Mouse (Mus musculus) heart, adult 9 months (tissue): ENCODE data around the gene Mlph.

ENCODE experiments used
- DNase-seq, 2 experiments: peaks; one replicate each; pipeline ENCODE4 v3.0.0; 2022; ENCODE audit warnings: low spot score in 2 of 2

The Mlph gene

DNA sequence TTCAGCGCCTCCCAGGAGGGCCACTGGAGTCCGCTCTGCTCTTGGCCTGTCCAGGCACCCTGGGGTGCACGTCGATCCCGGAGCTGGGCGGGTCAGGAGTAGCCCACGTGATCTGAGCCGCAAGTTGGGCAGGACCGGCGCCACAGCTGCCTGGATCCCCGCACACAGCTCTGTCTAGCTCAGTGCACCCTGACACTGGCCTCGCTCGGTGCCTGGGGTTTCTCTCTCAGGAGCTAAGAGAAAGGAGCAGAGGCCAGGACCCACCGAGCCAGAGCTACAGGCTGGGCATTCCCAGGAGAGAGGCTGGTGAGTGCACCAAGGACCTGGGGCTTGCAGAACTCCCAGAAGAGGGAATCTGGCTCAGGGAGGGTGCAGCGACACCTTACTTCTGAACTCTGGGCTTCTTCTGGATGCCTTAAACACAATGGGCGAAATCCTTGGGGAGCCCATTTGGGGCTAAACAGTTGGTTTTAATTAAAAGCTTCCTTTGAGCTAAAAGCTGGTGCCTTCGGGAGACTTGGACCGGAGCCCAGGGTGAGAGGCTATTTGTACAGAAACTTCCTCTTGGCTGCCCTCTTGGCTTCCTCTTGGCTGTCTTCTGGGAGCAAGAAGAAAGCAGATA lies at the start of gene Mlph:
Mlph (plus strand) TSS at position 138 of the 622 bp plus-strand sequence.
- DNase-seq, result peak; percentile 29 to 40

DNA sequence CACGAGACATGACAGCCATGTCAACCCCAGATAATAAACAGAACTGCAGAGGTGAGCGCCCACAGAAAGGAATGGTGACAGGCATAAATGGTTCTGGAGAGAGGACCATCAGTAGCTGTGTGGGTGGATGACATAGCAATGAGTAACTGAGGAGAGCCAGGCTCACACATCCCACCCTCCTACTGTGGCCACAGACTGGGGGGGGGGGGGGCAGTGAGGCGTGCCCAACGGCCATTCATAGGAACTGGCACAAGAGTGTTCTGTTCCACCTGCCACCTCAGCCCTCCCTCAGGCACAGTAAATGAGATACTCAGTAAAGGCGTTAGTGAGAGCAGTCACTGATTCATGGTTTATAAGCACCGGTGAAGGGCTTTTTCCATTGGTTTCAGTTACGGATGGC lies 48.2 kb upstream of the Mlph start:
- no peak for DNase-seq

DNA sequence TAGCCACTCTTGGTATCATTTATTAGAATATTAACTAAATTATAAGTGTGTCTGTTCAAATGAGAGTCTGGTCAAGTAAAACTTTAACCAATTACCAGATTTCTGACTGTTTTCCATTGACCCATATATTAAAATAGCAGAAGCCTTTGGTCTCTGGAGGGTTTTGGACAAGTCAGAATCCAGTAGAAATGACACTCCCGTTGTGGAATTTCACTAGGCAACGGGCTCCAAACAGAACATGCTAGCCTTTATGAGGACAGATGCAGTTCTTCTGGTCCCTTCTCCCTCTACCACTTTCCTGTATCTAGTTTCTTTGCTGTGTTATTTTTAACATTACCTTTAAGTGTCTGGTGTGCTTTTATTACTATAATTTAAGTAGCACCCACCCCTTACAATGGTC lies 44.3 kb upstream of the Mlph start:
- DNase-seq, result no peak

DNA sequence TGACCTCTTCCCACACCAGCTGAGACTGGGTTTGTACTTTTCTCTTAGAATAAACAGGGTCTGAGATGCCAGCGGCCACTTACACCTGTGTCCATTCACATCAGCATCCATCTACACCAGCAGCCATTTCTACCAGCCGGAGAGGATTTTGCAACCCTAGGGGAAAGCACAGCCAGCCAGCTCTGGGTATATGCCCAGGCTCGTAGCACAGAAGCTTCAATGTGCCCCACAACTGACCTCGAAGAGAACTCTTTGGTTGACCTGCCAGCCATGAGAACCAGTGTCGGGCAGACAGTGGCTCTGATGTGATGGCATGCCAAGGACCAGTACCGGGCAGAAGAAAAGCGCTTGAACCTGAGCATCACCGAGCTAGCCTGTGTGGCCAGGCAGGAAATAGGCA lies 39.5 kb upstream of the Mlph start:
- no peak for DNase-seq

DNA sequence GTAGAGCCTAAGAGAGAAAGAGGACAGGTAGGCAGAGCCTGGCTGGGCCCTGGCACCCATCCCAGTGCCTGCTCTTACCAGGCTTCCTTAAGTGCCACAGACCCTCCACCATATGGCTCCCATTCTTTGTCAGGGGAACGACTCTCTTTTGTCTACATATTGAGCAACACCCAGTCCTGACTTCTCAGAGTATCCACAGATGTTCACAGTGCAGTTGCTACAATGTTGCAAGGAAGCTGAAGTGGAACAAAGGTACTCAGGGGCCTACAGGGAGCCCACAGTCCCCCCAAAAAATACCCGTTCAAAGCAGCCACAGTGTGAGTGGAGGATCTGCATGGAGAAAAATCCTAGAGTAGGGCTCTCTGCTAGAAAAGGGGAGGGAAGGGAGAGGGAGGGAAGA lies 38.9 kb upstream of the Mlph start:
- no peak for DNase-seq

DNA sequence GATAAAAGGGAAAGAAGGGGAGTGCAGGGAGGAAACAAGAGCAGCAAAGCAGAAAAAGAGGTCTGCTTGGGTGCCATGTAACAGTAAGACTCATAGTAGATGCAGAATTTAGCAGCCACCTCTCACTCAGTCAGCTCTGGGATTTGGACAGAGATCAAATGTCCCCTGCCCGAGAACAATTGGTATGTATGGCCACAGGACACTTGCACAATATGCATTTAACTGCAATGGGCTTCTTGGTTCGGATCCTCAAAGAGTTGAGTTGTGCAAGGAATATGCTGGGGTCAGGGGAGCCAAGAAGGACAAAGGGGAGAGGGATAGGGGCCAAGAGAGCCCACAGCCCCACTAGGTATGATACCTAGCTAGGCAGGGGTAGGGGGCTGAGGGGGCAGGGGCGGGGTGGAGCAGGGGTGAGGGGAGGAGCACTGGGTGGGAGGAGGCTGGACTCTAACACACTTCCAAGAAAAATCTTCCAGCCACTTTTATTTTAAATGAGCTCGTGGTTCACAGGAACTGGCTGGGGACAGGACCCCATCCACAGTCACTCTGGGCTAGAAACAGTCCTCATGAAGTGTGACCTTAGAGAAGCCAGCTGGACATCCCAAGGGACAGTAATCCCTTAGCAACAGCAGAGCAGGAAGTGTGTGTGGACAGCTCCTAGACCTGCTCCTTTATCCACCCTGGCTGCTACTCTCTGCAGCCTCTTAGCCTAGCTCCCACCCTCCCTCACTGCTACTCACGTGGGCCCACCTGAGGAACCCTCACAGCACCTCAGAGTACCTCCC lies 38.2 kb upstream of the Mlph start:
- DNase-seq, result no peak

DNA sequence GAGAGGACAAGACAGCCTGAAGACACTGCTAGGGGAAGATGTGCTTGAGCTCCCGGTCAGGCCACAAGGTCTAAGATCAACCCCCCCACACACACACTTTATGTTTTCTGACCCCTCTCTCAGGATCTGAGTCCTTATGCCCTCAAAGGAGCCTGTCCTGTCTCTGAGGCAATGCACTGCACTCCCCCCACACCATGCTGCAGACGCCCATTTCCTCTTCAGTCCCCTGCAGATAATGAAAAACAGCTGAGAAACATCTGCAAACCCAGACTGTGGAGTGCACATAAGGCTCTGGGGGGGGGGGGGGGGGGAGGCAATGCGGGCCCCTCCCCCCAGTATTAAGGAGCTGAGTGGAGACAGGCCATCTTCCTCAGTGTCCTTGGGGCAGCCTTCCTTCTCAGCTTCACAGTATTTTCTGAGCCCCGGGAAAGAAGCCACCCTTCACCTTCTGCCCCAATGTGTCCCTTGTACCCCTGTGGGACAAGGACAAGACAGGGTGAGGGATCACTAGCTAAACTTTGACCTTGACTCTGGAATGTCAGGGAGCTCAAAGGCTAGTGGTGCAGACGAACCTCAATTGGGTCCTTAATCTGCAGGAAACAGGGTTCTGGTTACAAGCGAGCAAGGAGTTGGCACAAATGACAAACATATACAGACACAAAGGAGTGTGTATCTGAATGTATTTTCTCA lies 29.0 kb upstream of the Mlph start:
- DNase-seq, result no peak

DNA sequence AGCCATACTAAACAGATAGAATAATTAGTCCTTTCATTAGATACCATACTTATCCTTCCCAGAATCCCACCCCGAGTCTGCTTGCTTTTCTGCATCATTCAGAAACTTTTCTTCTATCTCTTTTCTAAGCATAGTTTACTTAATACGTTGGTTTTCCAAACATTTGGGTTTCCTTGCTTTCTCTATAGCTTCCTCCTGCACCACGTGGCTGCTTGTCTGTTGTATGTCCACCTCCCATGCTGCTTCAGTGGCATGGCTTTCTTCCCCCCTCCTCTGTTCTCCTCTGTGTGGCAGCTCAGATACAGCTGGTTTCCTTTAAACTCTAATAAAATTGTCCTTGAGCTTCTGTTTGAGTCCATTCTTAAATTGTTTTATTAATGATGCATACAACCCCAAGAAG lies 20.4 kb upstream of the Mlph start:
- no peak for DNase-seq

DNA sequence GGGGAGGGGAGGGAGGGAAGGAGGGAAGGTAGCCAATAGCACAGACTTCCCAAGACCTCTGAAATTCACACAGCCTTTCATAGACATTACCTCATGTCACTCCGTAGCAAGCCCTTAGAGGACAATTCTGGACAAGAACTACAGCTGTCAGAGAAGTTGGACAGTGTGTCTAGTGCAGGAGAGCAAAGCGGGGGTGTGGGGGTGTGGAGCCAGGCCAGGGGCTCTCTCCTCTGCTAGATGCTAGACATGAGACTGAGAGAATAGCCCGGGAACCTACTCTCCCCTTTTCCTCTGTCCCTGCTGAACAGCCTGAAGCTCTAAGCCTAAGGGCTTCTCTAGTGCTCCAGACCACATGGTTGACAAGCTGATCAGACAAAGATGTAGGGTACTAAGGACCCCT lies 19.9 kb upstream of the Mlph start:
- no peak for DNase-seq

DNA sequence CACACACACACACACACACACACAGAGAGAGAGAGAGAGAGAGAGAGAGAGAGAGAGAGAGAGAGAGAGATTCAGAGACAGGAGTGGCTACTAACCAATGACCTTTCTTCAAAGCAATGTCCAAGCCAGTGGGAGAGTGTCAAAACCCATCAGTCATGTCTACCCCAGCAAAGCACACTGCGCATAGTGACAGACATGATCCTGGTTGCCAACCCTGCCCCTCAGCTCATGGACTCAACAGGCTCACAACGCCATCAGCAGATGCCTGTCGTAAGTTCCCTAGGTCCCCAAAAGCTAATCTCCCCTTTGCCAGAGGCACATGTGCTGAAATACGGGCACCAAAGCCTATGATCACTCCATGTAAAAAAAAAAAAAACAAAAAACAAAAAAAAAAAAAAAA lies 18.6 kb upstream of the Mlph start:
- DNase-seq, result no peak

DNA sequence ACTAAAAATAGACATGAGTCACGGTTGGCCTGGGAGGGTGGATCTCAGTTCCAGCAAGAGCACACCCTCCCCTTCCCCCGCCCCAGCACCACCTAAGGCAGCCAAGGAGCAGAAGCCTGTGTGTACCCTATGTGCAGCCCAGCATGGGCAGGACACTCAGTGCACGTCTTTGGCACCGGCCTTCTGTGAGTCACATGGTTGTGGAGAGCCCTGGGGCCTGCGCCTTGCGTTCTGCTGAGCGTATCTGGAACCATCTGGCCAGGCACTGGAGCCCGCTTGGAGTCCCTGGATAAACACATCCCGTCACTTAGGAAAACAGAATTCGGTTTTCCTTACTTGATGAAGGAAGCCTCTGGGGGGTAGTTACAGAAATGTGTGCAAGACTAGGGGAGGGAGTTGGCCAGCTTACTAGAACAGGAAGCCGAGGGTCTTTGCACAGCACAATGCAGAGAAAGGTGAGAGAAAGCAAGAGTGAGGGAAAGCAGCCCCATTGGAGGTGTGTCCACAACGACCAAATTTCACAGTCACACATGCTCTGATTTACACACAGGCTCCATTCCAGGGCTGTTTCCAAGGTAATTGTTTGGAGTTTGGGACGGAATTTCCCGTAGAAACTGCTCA lies 18.0 kb upstream of the Mlph start:
- DNase-seq, result peak; percentile 77

DNA sequence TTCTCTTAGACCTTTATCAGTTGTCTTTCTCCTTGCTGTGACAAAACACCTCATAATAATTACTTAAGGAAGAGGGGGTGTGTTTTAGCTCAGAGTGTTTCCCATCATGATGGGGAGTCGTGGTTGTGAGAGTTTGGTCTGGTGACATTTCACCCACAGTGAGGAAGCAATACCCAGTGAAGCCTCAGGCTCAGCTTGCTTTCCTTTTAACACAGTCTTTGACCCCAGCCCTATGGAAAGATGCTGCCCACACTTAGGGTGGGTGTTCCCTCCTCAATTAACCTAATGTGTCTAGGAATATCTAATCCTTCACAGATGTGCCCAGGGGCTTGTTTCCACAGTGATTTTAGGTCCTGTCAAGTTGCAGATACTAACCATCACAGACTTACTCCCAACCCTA lies 16.9 kb upstream of the Mlph start:
- no peak for DNase-seq

DNA sequence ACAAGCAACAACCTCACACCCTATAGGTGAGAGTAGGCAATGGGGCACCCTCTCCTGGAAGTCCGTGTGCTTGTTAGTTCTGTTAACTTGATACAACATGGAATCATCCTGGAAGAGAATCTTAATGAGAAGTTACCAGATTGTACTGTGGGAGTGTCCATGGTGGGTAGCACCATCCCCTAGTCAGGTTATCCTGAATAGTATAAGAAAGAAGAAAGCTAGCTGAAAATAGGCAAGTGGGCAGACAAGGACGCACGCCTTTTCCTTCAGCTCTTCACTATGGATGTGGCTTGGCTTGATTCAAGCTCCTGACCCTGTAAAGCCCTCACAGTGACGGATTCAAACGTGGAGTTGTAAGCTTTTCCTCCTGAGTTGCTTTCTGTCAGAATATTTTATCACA lies 15.1 kb upstream of the Mlph start:
- DNase-seq, result no peak

DNA sequence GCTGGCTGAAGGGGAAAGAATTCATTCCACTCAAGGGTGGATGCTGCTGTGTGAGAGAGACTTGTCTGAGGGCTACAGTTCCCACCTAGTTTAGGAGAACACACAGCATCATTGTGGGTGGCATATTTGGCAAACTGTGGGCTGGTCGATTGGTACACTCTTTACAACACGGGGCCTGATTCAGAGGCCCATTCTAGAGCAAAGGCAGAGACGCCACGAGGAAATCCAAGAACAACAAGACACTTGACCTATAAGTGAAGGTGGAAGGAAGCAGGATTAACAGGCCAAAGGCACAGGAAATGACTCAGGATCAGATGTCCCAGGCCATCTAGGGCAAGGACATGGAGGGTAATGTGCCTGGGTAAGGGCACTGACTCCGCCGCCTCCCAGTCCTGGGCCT lies 14.5 kb upstream of the Mlph start:
- peak; percentile 46 to 65 for DNase-seq

DNA sequence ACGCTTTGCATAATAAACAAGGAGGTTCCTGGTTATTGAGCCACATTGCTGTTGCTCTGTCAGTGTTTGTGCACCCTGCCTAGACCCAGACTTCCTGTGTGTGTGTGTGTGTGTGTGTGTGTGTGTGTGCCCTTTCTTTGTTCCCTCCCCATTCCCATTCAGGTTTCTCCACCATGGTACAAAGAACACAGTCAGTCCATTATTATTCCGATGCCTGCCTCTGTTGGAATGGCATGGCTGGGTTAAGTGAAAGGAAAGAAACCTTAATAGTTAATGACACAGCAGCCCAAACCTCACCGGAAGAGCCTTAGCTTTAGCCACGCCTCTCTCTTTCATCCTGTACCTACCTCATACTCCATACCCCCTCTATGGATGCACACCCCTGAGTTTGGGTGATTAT lies 13.6 kb upstream of the Mlph start:
- DNase-seq, result no peak

DNA sequence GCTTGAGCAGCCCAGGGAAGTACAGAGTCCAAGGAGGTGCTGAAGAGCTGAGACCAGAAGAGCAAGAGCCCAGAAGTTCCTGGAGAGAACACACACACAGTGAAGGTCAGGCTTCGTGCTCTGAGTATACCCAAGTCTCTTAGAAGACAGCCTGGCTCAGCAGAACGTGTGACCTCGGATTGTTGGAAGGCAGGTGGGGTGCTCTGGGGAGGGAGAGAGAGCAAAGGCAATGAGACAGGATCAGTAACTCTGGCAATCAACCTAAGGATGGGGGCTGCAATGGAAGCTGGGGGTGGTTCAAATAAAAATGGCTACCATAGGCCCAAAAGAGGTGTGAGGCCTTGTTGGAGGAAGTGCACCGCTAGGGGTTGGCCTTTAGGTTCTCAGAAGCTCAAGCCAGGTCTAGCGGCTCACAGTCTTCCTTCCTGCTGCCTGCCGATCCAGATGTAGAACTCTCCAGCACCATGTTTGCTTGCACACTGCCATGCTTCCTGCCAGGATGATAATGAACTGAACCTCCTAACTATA lies 13.1 kb upstream of the Mlph start:
- no peak for DNase-seq

DNA sequence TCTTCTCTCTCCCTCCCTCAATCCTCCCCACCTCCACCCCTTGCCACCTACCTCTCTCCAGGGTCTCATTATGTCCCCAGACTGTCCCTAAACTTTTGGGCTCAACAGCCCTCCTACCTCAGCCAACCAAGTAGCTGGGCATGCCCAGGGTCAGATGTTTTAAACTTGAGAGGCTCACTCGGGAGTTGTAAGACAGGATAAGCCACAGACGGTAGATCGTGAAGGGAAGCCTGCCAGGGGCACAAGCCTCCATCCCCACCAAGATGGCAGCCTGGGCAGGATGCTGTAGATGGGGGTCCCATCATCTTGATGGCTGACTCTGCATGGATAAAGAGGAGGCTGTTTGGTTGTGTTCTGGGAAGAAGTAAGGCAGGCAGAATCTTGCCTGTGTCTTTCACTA lies 12.1 kb upstream of the Mlph start:
- no peak for DNase-seq

DNA sequence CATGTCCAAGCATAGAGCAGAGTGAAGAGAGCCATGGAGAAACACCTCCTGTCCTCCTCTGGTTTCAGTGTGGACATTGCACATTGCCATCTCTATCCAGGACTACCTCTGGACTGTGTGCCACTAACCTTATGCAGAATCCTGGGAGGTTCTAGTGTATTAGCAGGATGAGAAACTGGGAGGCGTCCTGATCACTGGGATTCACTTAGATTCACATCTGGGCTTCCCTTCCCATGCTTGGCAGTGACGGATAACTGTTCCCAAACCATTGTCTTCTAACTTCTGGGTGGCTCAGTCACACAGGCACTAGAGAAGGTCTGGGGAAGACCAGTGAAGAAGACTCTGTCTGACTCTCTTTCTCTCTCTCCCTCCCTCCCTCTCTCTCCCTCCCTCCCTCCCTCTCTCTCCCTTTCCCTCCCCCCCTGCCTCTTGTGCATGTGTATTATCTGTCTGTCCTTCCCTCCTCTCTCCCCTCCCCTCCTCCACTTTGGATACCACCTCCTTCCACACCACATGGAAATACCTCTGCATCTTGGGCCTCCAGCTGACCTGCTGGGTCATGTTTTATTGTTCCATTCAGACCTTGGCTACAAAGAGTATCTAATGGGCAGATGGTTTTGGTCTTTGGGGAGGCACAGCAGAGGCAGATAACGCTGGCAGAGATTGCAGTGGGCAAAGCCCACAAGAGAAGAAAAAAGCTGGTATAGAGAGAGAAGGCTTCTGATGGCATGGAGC lies 11.5 kb upstream of the Mlph start:
- DNase-seq, result no peak

DNA sequence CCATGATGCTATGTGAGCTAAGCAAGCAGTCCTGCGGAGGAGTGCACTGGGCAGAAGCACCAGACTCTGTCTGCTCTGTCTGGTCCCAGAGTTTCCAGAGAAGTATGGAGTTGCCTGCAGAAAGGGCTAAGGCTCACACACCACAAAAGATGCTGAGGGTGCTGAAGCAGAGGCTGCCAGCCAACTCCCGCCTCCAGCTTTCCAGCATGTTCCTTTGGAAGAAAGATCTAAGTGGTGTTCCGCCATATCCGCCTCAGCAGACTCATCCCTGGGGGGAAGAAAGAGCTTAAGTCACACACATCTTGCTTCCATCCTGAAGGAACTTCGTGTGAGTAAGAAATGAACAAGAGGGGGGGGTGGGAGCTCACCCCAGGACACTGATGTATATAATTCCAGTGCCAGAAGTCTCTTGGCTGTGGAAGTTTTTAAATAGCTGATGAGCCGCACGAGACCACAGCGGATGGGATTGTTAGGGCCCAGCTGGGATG lies 10.9 kb upstream of the Mlph start:
- DNase-seq, result peak in 1 of 2 experiments; percentile 28

DNA sequence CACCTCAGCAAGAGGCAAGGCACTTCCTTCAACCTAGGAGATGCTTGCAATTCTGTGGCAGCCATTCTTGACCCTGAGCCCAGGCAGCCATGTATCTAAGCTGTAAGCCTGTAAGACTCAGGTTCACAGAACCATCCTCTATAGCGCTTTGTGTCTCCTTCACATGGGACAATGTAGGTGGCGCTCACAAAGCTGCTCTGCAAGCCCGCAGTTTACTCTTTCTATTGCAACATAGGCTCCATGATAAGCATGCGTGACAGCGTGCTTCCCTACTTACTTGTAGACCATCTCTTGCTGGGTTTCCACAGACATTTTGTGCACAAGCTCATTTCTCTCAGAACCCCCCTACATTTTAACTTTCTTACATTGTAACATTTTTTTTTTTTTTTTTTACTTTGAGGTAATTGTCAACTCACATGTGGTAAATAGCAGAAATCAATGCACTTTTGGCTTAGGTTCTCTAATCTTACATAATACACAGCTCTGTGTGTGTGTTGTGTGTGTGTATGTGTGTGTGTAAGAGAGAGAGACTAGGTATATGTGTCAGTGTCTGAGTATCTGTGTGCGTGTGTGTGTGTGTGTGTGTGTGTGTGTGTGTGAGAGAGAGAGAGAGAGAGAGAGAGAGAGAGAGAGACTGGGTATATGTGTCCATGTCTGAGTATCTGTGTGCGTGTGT lies 10.0 kb upstream of the Mlph start:
- no peak for DNase-seq

DNA sequence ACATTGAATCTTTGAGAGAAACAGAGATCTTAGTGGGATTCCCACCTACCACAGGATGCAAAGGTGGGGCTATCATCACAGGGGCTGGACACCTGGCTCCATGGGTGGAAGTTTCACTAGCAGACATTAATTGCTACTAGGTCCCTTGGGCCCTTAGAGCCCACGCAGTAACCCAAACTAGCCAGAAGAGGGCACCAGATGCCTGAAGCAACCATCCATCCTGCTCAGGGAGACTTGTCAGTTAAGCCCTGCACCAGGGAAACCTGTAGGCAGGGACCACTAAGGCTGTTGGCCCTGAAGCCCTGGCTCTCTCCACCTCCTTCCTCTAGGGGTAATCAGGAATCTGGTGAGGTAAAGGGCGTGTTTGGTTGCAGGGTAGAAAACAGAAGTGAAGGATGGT lies 8.5 kb upstream of the Mlph start:
- peak; percentile 21 to 48 for DNase-seq
